Mouse (Mus musculus) right cerebral cortex, adult 2 months (tissue): ENCODE measurements at regions not wholly inside any gene's neighbourhood (a gene's known extent, or its start where the extent isn't known, plus 50 kb on each side); places are given as distances from the start of the nearest gene placed in this dataset.
"Not testable (repeated sequence)": the region's sequence is repeated elsewhere in the genome, so short reads cannot be mapped to it uniquely, and the experiment has no call there.

Experiments used
- DNase-seq, 2 experiments: peaks; one replicate each; pipeline ENCODE4 v3.0.0; 2021 to 2022; ENCODE audit warnings: low spot score in 2 of 2

- DNase-seq: no peak
Measured at GRCm38 (mm10) chr17:16516173-16516572, 547.7 kb upstream of the Zfp960 start.

GRCm38 (mm10) chr17:16493951-16494350, 570.0 kb upstream of the Zfp960 start:
- no peak for DNase-seq

- DNase-seq: no peak
Measured at GRCm38 (mm10) chr17:16493546-16493945, 570.4 kb upstream of the Zfp960 start.

- DNase-seq: no peak
Measured at GRCm38 (mm10) chr17:16492551-16492950, 571.4 kb upstream of the Zfp960 start.

- no peak for DNase-seq
Measured at GRCm38 (mm10) chr17:16486355-16486754, 577.6 kb upstream of the Zfp960 start.

GRCm38 (mm10) chr17:16483976-16484375, 579.9 kb upstream of the Zfp960 start:
- DNase-seq: no peak

- DNase-seq: no peak
Measured at GRCm38 (mm10) chr17:16481722-16482121, 582.2 kb upstream of the Zfp960 start.

GRCm38 (mm10) chr17:16480579-16480978, 583.3 kb upstream of the Zfp960 start:
- DNase-seq: no peak

- no peak for DNase-seq
Measured at GRCm38 (mm10) chr17:16461208-16461607, 602.7 kb upstream of the Zfp960 start.

- no peak for DNase-seq
Measured at GRCm38 (mm10) chr17:16453098-16453497, 610.8 kb upstream of the Zfp960 start.

GRCm38 (mm10) chr17:16444562-16444961, 613.7 kb upstream of the Rgmb start:
- DNase-seq: no peak

- DNase-seq: no peak
Measured at GRCm38 (mm10) chr17:16395193-16395612, 564.4 kb upstream of the Rgmb start.

- not testable (repeated sequence) for DNase-seq
Measured at GRCm38 (mm10) chr17:16374855-16375221, 544.0 kb upstream of the Rgmb start.

GRCm38 (mm10) chr17:16374119-16374854, 543.4 kb upstream of the Rgmb start:
- DNase-seq: not testable (repeated sequence)

GRCm38 (mm10) chr17:16372976-16373375, 542.1 kb upstream of the Rgmb start:
- no peak for DNase-seq

- DNase-seq: no peak
Measured at GRCm38 (mm10) chr17:16344061-16344460, 513.2 kb upstream of the Rgmb start.

GRCm38 (mm10) chr17:16342785-16343184, 511.9 kb upstream of the Rgmb start:
- DNase-seq: no peak

GRCm38 (mm10) chr17:16339720-16340470, 509.1 kb upstream of the Rgmb start:
- DNase-seq: peak; percentile 8 to 18

- DNase-seq: no peak
Measured at GRCm38 (mm10) chr17:16311914-16312313, 481.1 kb upstream of the Rgmb start.

GRCm38 (mm10) chr17:16311196-16311873, 480.5 kb upstream of the Rgmb start:
- no peak for DNase-seq

GRCm38 (mm10) chr17:16301776-16302175, 470.9 kb upstream of the Rgmb start:
- DNase-seq: no peak

GRCm38 (mm10) chr17:16298553-16298952, 467.7 kb upstream of the Rgmb start:
- DNase-seq: no peak
